Mouse (Mus musculus) spleen, adult 2 months (tissue): ENCODE data around the gene Sumo1. TPM values are rescaled to one million over a fixed set of nuclear protein-coding genes. Genes with fewer than 3 reads are reported as not detected.
"Not testable (repeated sequence)": the region's sequence is repeated elsewhere in the genome, so short reads cannot be mapped to it uniquely, and the experiment has no call there.

Experiments used
- DNase-seq, 2 experiments: peaks; one replicate each; pipeline versions ENCODE4 v3.0.0 to v3.0.0-alpha.2; 2012 to 2021; ENCODE audit warnings: low spot score in 2 of 2, low read depth in 1 of 2
- H3K27ac ChIP-seq: fragments of 200-500 bp; 2 replicates; pipeline ENCODE4 v1.5.1; 2012; ENCODE audit warnings: low read length, inconsistent platforms; ENCODE audit not compliant: insufficient read depth
- H3K27me3 ChIP-seq: fragments of 200-500 bp; 2 replicates; pipeline ENCODE4 v1.6.1; 2012; ENCODE audit warnings: mild to moderate bottlenecking, moderate library complexity, low read length, inconsistent platforms; ENCODE audit not compliant: control insufficient read depth, insufficient read depth
- H3K36me3 ChIP-seq: fragments of 200-500 bp; 2 replicates; pipeline ENCODE4 v1.6.1; 2012; ENCODE audit warnings: mild to moderate bottlenecking, low read length, inconsistent platforms; ENCODE audit not compliant: control insufficient read depth, insufficient read depth
- H3K4me1 ChIP-seq: fragments of 200-500 bp; 2 replicates; pipeline ENCODE4 v1.6.1; 2011; ENCODE audit warnings: inconsistent platforms; ENCODE audit not compliant: control insufficient read depth, insufficient read depth, insufficient read length
- H3K4me3 ChIP-seq: fragments of 200-500 bp; 2 replicates; pipeline ENCODE4 v1.5.1; 2011; ENCODE audit warnings: mild to moderate bottlenecking, inconsistent platforms; ENCODE audit not compliant: insufficient read depth, insufficient read length; ENCODE audit errors: extremely low read depth
- CTCF ChIP-seq: fragments of 200-500 bp; IDR thresholded peaks from 2 replicates; pipeline ENCODE4 v1.5.1; 2011; ENCODE audit warnings: mild to moderate bottlenecking, inconsistent platforms; ENCODE audit not compliant: insufficient read depth, insufficient read length, insufficient replicate concordance; ENCODE audit errors: extremely low read depth
- POLR2A ChIP-seq: fragments of 200-500 bp; IDR thresholded peaks from 2 replicates; pipeline ENCODE4 v1.6.1; 2011; ENCODE audit warnings: low read depth, low read length, inconsistent platforms
- WGBS: fragments of 180-500 bp; shearing (Covaris S2); methylation state at CpG from one replicate; pipeline ENCODE4 v1.1.7; 2018; 5-methylcytosine and 5-hydroxymethylcytosine counted together
- polyA plus RNA-seq: library from polyadenylated mRNA; depleted of rRNA; stranded (reverse); fragments of >200 nt; gene quantifications from 2 replicates; pipeline ENCODE4 v1.2.3, GENCODE M21; 2012

Sumo1 gene
- polyA plus RNA-seq, 1 experiment: 7.2 TPM

DNA sequence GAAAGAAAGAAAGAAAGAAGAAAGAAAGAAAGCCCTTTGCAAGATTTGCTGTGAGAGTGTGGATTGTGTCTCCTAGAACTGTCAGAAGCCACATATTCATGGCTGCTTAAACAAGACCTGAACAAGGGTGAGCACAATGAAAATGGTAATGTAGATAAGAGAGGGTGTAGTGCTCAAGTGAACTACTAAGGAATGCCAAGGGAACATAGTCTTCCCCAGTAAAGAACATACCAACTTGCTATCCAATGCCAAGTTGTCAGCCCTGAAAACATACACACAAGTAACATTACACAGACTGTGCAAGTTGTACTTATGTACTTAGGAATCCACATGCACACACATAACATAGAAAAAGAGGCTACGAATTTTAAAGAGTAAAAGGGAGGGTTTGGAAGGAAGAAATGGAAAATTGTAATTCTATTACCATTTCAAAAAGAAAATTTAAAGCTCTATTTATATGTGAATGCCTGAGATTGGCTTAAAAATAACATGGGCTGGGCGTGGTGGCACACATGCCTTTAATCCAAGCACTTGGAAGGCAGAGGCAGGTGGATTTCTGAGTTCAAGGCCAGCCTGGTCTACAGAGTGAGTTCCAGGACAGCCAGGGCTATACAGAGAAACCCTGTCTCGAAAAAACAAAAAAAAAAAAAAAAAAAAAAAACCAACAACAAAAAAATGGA, 7.0 kb downstream of the Sumo1 start:
- 0 out of 2 replicates have a peak, but pooled peaks cover 2% of the 10 kb centered on the region for H3K4me1 ChIP-seq
- no peak for DNase-seq
- no peaks in the 10 kb centered on the region for H3K27me3 ChIP-seq
- no peak overlapping the region for H3K4me3 ChIP-seq
- 87% methylated on average over 3 of the region's 3 CpGs for WGBS
- no peak overlapping the region for H3K27ac ChIP-seq
- peaks cover 2% of the 10 kb centered on the region; the same call in 1 of the 2 replicates for H3K36me3 ChIP-seq
- TF ChIP-seq POLR2A (no peak), CTCF (no peak)

DNA sequence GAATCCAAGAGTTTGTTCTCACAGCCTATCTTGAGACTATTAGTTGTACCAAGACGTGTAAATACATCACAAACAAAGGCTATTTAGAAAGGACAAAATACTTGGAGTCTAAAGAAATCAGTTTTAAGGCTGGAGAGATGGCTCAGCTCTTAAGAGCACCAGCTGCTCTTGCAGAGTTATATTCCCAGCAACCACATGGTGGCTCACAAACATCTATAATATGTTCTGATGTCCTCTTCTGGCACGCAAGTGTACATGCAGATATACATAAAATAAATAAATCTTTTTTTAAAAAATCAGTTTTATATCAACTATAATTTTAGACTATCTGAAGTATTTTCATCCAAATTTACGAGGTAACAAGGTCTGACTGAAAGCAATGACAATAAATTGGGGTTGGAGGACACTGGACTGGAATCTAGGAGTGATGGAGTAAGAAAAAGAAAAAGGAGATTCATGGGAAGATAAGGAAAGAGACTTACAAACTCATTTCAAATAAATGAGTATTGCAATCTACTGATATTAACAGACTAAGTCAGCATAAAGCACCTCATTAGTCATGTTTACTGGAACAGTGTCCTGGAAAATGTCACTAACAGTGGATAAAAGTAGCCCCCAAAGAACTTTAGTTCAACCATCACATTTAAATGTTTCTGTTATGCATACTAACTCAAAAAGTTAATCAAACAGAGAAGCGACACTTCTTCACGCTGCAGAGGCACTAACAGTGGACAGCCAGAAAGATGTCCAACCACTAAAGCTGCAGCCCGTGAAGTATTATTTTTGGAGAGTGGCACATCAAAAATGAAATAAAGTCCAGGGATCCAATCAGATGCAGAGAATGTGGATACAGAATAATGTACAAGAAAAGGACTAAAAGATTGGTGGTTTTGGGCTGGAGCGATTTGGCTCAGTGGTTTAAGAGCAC, 14.1 kb downstream of the Sumo1 start:
- WGBS: 91% methylated on average over 7 of the region's 7 CpGs
- H3K4me1 ChIP-seq: no peaks in the 10 kb centered on the region
- TF ChIP-seq POLR2A (no peak), CTCF (no peak)

DNA sequence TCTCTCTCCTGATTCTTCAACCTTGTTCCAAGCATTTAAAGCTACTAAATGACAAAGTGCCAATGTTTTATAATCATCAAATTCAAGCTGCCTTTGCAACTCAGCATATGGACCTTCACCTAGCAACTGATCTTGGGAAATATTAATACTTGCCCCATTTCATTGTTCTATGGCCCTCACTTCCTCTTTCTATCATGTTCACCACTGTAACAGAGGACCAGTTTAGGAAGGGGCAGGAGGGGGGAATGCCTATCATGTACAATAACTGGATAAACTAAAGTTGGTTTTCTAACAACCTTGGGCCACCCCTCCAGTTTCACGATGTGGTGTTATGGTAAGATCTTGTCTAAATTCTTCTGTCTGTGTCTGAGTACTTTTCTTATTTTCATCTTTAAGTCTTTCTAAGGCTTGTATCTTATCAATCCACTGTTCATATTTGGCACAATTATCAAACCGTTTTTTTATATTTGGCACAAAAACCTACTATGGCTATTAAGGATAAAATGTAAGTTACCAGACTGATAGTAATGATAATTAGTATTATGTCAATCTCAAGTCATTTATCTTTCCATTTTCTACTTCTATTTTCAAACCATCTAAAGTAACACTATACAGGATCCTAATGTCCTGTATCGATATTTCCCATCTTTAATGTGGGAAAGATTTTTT, 17.3 kb downstream of the Sumo1 start:
- H3K4me1 ChIP-seq: no peaks in the 10 kb centered on the region
- 82% methylated on average over 3 of the region's 3 CpGs for WGBS
- H3K27me3 ChIP-seq: no peaks in the 10 kb centered on the region
- no peak for DNase-seq
- peaks cover 17% of the 10 kb centered on the region for H3K36me3 ChIP-seq
- no peak overlapping the region for H3K27ac ChIP-seq
- H3K4me3 ChIP-seq: no peak overlapping the region
- no peak for TF ChIP-seq CTCF
- TF ChIP-seq POLR2A: no peak

More for the DNA sequence above, 14.1 kb downstream of the Sumo1 start:
- Histone ChIP-seq H3K27me3 (no peaks in the 10 kb centered on the region), H3K27ac (no peak overlapping the region), H3K36me3 (peaks cover 13% of the 10 kb centered on the region), H3K4me3 (no peak overlapping the region)
- DNase-seq: no peak

DNA sequence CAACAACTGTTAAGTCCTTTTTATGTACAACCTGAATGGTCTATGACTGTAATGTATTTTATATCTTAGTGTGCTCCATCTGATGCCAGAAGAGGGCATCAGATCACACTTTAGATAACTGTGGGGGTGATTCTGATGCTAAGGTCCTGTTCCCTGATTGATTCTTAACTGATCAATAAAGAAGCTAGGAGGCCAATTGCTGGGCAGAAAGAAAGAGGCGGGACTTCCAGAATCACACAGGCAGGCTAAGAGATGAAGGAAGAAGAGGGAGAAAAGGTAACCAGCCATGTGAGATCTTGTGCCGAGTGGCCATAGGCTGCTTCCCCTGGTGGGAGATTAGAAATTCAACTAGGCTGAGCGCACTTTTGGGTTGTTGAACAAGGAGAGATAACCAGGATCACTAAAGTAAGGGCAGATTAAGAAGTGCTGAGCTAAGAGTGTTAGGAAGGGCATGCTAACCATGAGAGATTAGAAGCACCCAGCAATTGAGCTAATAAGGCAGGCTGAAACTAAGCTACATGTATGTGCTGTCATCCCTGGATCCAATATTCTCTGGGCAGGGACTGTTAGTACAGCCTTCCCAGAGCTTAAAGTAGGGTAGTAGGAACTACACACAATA, 19.3 kb downstream of the Sumo1 start:
- Histone ChIP-seq H3K4me1 (no peaks in the 10 kb centered on the region), H3K4me3 (no peak overlapping the region), H3K27ac (no peak overlapping the region), H3K27me3 (no peaks in the 10 kb centered on the region), H3K36me3 (peaks cover 17% of the 10 kb centered on the region)
- WGBS: 92% methylated on average over 3 of the region's 3 CpGs
- DNase-seq: no peak
- TF ChIP-seq POLR2A (no peak), CTCF (no peak)

DNA sequence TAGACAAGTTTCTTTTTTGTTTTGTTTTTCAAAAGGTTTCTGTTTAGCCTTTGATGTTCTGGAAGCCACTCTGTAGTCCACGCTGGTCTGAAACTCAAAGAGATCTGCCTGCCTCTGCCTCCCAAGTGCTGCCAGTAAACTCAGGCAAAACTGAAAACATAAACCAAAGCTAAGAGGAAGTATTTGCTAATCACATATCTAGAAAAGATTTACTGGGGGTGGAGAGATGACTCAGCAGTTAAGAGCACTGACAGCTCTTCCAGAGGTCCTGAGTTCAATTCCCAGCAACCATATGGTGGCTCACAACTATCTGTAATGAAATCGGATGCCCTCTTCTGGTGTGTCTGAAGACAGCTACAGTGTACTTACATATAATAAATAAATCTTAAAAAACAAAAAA, 24.1 kb downstream of the Sumo1 start:
- not testable (repeated sequence) for H3K4me1 ChIP-seq, H3K4me3 ChIP-seq, H3K27me3 ChIP-seq, DNase-seq, H3K27ac ChIP-seq, H3K36me3 ChIP-seq
- WGBS: 89% methylated on average over 2 of the region's 2 CpGs

DNA sequence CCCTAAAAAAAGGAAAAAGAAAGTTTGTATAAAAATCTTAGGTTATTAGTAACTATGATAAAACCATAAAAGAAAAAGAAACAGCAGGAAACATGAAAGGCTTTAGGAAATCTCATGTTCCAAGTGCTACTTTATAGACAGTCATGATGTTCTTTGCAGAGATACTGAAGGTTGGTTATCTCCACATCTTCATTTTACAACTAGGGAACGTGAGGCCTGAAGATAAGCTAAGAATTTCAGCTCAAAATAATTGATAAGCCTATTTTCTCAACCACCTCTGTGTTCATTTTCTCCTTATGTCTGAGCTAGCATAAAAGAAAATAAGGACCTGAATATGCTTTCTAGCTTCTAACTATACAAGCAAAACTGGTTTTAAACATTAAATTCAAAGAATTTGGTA, 28.1 kb downstream of the Sumo1 start:
- no peak overlapping the region for H3K27ac ChIP-seq
- DNase-seq: no peak
- H3K36me3 ChIP-seq: peaks cover 6% of the 10 kb centered on the region
- TF ChIP-seq POLR2A: no peak
- no peak for TF ChIP-seq CTCF
- H3K27me3 ChIP-seq: no peaks in the 10 kb centered on the region
- H3K4me1 ChIP-seq: no peaks in the 10 kb centered on the region
- WGBS: 83% methylated on average over 1 of the region's 1 CpGs
- no peak overlapping the region for H3K4me3 ChIP-seq
